Mouse (Mus musculus) ES-Bruce4 (cell line): Measurements from ENCODE around the gene Ankrd54. TPM values are rescaled to one million over a fixed set of nuclear protein-coding genes. Genes with fewer than 3 reads are reported as not detected.

Source experiments
- H3K27ac ChIP-seq: 2 replicates; pipeline ENCODE4 v1.5.1; 2012; ENCODE audit warnings: low read length, inconsistent platforms; ENCODE audit not compliant: insufficient read depth
- H3K27me3 ChIP-seq: 2 replicates; pipeline ENCODE4 v1.6.1; 2012; ENCODE audit warnings: mild to moderate bottlenecking, low read length, inconsistent platforms; ENCODE audit not compliant: control insufficient read depth, poor library complexity, insufficient read depth, severe bottlenecking
- H3K36me3 ChIP-seq: 2 replicates; pipeline ENCODE4 v1.6.1; 2012; ENCODE audit warnings: inconsistent platforms, mild to moderate bottlenecking, low read length, moderate library complexity; ENCODE audit not compliant: control insufficient read depth, poor library complexity, insufficient read depth, severe bottlenecking
- H3K4me1 ChIP-seq: one replicate; pipeline ENCODE4 v1.8.1; 2011; ENCODE audit warnings: low read length; ENCODE audit not compliant: control insufficient read depth, insufficient read depth
- H3K4me3 ChIP-seq: 2 replicates; pipeline ENCODE4 v1.5.1; 2011; ENCODE audit warnings: low read depth, mild to moderate bottlenecking, low read length
- H3K9ac ChIP-seq: 2 replicates; pipeline ENCODE4 v1.6.1; 2012; ENCODE audit warnings: low read depth, mild to moderate bottlenecking, inconsistent platforms; ENCODE audit not compliant: poor library complexity, severe bottlenecking
- H3K9me3 ChIP-seq: replicated peaks from 2 replicates; pipeline ENCODE4 v1.6.1; 2012; ENCODE audit warnings: mild to moderate bottlenecking, low read length, inconsistent platforms; ENCODE audit not compliant: control insufficient read depth, poor library complexity, insufficient read depth, severe bottlenecking
- CTCF ChIP-seq: IDR thresholded peaks from one replicate; pipeline ENCODE4 v1.8.1; 2011; ENCODE audit warnings: low read depth, low read length
- EP300 ChIP-seq: IDR thresholded peaks from 2 replicates; pipeline ENCODE4 v1.6.1; 2011; ENCODE audit warnings: low read depth, low read length; ENCODE audit not compliant: insufficient read depth
- POLR2A ChIP-seq: IDR thresholded peaks from one replicate; pipeline ENCODE4 v1.8.1; 2011; ENCODE audit warnings: low read length; ENCODE audit not compliant: insufficient read depth
- polyA plus RNA-seq: library from polyadenylated mRNA; stranded (reverse); fragments of >200 nt; gene quantifications from 2 replicates; pipeline ENCODE4 v1.2.4, GENCODE M21; 2011; ENCODE audit warnings: low read depth; ENCODE audit not compliant: missing spikeins, insufficient read depth, insufficient read length

The Ankrd54 gene
- polyA plus RNA-seq, 1 experiment: 18.2 TPM

DNA sequence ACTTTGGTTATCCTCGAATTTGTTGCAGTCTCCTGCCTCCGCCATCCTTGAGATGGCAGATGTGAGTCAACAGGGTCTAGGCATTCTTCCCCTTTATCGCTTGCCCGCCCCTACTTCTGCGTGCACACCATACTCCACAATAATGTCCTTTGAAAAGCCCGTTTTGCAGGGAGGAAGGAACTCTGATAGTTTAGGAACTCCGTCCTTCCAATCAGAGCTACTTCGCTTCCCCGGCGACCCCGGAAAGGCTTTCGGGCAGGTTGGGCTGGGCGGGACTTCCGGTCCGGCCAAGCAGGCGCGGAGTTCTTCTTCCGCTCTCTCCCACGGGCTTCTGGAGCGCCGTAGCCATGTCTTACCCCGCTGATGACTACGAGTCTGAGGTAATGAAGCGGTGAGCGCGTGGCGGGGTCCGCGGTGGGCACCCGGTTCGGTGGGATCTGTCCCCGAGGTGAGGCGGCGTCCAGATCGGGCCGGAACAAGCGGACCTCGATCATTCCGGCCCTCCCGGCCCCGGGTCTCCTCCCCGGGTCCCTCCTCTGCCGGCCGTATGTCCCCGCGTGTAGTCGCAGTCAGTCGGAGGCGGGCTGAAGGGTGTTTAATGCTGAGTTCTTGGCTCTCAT, 12.3 kb upstream of the Ankrd54 start, which contains the start of gene Eif3l:
Gene Eif3l (plus strand): TSS at position 267 of the 620 bp plus-strand sequence.
- Histone ChIP-seq H3K4me3 (peak within 1 kb of the TSS; percentile 95), H3K27me3 (no peaks in the 10 kb centered on the region), H3K27ac (peak within 1 kb of the TSS; percentile 92), H3K9ac (peak within 1 kb of the TSS; percentile 84), H3K36me3 (peaks cover 37% of the 10 kb centered on the region), H3K4me1 (peaks cover 4% of the 10 kb centered on the region), H3K9me3 (no peaks in the 10 kb centered on the region)
- TF ChIP-seq EP300: no peak

- Histone ChIP-seq H3K36me3 (peaks cover 31% of the 10 kb centered on the region), H3K9me3 (no peaks in the 10 kb centered on the region), H3K4me1 (peaks cover 4% of the 10 kb centered on the region), H3K9ac (peak overlapping the region; percentile 84), H3K27ac (peak overlapping the region; percentile 92), H3K4me3 (peak overlapping the region; percentile 95), H3K27me3 (no peaks in the 10 kb centered on the region)
- no peak for TF ChIP-seq EP300
- TF ChIP-seq CTCF: no peak
- TF ChIP-seq POLR2A: no peak
Observed at GRCm38 (mm10) chr15:79074446-79074845, 11.8 kb upstream of the Ankrd54 start.

DNA sequence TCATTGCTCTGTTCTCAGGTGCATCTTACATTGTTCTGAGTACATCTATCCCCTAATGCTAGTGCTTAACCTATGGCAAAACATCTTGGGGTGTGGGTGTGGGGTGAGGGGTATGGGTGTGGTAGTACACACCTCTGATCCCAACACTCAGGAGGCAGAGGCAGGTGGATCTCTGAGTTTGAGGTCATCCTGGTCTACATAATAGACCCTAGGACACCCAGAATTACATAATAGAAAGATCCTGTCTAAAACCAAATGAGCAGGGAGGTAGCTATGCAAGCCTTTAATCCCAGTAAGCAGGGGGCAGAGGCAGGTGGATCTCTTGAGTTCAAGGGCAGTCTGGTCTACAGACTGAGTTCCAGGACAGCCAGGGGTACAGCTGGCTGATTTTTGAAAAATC, 11.1 kb upstream of the Ankrd54 start:
- Histone ChIP-seq H3K4me3 (no peak overlapping the region), H3K9ac (0 out of 2 replicates have a peak overlapping the region, but pooled peaks have one; percentile 84), H3K27me3 (no peaks in the 10 kb centered on the region), H3K27ac (peak overlapping the region; percentile 92), H3K4me1 (peaks cover 4% of the 10 kb centered on the region), H3K36me3 (peaks cover 24% of the 10 kb centered on the region), H3K9me3 (no peaks in the 10 kb centered on the region)
- TF ChIP-seq EP300 (no peak), POLR2A (no peak), CTCF (no peak)

DNA sequence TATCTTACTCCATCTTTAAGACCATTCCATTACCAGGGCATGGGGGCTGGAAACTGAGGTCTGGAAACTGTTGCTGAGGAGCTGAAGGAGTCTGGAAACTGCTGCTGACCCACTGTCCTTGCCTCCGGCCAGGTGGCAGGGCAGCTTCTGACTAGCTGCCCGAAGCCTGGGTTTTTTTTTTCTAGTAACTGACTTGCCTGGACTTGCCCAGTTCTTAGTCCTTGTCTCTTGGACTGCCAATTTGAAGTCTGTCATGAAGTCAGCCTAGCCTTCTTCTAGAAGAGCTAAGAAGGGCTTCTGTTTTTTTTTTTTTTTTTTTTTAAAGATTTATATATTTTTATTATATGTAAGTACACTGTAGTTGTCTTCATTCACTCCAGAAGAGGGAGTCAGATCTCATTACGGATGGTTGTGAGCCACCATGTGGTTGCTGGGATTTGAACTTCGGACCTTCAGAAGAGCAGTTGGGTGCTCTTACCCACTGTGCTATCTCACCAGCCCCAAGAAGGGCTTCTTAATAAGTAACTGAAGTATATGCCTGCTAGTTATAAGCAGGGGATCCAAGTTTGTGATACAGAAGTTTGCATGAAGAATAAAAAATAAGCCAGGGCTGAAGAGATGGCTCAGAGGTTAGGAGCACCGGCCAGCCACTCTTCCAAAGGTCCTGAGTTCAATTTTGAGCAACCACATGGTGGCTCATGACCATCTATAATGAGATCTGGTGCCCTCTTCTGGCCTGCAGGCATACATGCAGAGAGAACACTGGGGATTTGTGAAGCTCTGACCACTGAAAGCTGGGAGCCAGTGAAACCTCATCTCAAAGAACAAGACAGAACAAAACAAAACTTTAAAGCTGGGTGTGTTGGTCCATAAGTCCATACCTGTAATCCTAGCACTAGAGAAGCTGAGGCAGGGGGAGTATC, 8.7 kb upstream of the Ankrd54 start:
- Histone ChIP-seq H3K4me3 (no peak overlapping the region), H3K9ac (peak overlapping the region; percentile 10; the same call in 1 of the 2 replicates), H3K4me1 (no peaks in the 10 kb centered on the region), H3K27ac (peak overlapping the region; percentile 60), H3K36me3 (peaks cover under 1% of the 10 kb centered on the region), H3K27me3 (no peaks in the 10 kb centered on the region), H3K9me3 (no peaks in the 10 kb centered on the region)
- TF ChIP-seq EP300 (0 out of 2 replicates have a peak, but pooled peaks have one; percentile 9), POLR2A (no peak), CTCF (peak; percentile 63)

DNA sequence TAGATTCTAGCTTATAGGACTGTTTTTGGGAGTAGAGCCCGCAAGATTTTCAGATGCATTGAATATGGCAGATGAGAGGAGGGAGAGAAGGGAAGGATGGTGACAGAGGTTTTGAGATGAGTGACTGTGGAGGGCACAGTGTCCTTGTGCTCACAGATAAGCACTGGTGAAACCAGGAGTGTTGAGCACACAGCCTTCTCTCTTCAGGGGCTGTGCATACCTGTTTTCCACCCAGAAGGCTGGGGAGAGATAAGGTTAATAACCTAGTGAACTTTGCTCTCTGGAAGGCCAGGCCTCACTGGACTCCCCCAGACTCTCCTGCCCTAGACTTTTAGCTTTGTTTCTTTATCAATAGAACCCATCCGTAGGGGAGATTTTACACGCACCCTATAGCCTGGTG, 5.7 kb upstream of the Ankrd54 start:
- Histone ChIP-seq H3K36me3 (no peaks in the 10 kb centered on the region), H3K4me3 (no peak overlapping the region), H3K27ac (no peak overlapping the region), H3K9me3 (no peaks in the 10 kb centered on the region), H3K27me3 (no peaks in the 10 kb centered on the region), H3K9ac (no peak overlapping the region), H3K4me1 (peaks cover 6% of the 10 kb centered on the region)
- TF ChIP-seq CTCF (no peak), POLR2A (no peak), EP300 (no peak)

DNA sequence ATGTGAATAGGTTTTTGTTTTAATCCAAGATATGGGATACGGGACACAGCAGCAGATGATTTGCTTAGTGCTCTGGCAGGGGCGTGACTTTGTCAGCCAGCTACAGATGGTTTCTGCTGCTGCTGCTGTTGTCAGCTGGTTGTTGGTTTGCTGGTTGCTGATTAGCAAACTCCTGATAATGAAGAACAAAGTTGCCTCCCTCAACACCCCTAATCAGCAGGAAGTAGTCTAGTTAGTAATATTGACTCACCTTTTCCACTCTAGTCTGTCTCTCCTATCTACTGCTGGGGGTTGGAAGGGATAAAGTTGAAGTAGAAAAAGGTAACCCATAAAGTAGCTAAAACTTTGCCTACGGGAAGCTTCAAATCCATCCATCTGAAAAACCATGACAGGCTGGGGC, 4.9 kb upstream of the Ankrd54 start:
- Histone ChIP-seq H3K27me3 (no peaks in the 10 kb centered on the region), H3K36me3 (no peaks in the 10 kb centered on the region), H3K4me3 (no peak overlapping the region), H3K27ac (no peak overlapping the region), H3K9me3 (no peaks in the 10 kb centered on the region), H3K9ac (no peak overlapping the region), H3K4me1 (peaks cover 6% of the 10 kb centered on the region)
- TF ChIP-seq EP300: no peak
- TF ChIP-seq CTCF: no peak
- TF ChIP-seq POLR2A: no peak
